Mouse (Mus musculus) urinary bladder, postnatal 0 days (tissue): Measurements from ENCODE around the gene Dot1l. TPM values are rescaled to one million over a fixed set of nuclear protein-coding genes. Genes with fewer than 3 reads are reported as not detected.

ENCODE experiments used
- microRNA counts: library from miRNA; unstranded; fragments of <30 nt; microRNA quantifications from one replicate; lab custom pipeline; 2016
- microRNA-seq: library from miRNA; unstranded; fragments of <30 nt; microRNA quantifications from one replicate; pipeline ENCODE4, GENCODE M21; 2016
- polyA plus RNA-seq: library from polyadenylated mRNA; unstranded; fragments of >200 nt; fragmentation: Nextera tagmentation; extraction: Ambion mirVana; gene quantifications from 2 replicates; pipeline ENCODE4 v1.2.1, GENCODE M21; 2015

Gene Dot1l
- polyA plus RNA-seq, result 6.0 and 6.6 TPM in 2 replicates

DNA sequence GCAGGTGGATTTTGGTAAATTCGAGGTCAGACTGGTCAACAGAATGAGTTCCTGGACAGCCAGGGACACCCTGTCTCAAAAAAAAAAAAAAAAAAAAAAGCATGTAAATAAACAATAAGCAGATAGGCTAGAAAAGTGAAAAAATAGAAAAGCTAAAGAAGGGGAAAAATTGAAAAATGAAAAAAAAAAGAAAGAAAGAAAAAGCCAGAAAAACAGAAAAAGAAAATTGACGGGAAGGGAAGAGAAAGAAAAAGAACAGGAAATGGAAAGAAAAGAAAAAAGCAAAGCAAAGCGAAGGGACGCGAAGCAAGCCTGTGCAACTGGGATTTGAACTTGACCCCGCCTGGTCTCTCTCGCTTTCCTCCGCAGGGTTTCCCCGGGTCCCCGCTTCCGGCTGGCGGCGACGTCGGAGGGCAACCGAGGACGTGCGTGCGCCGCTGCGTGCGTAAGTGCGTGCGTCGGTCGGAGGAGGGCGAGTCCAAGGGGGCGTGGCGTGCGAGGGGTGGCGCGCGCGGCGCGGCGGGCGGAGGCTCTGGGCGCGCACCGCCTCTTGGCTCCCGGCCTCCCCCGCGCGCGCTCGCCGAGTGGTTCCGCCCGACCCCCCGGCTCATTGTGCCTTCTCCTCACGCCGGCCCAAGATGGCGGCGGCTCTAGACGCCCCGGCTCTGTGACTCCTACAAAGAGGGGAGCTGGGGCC, at the start of gene Dot1l:
TSS of gene Dot1l (plus strand) at position 613 of the 697 bp plus-strand sequence.

DNA sequence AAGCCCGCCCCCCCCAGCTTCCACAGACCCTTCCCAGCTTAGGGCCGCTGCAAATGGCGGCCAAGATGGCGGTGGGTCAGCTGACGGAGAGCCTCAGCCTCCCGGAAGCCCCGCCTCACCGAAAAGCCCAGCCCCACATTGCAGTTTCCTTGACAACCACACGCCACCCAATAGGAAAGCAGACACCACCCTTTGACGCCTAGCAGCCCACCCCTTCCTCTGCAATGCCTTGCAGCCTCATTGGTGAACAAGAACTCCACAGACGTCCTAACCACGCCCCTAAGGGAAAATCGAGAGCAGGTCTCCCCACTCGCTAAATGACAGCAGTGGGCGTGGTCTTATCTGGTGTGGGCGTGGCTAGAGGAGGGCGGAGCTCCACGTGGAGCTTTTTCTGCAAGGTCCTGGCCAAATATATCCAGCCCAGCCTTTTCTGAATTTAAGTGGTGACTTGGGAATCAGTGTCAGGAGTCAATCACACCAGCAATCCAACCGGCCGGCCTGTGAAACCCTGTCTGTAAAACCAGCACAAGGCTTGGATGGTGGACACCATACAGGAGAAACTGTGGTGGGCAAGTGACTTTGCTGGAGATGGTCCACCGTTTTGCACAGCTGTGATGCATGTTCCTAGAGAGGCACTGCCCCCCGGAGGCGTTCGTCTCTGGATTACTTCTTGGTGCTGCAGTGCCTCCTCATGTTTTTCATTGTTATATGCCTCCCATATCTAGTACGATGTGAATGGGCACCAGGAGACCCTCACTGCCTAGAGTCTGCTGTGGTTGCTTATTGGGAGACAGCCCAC, 12.6 kb upstream of the Dot1l start, which contains the start of gene Ap3d1:
TSS of gene Ap3d1 (minus strand) at position 85 of the 799 bp plus-strand sequence.

DNA sequence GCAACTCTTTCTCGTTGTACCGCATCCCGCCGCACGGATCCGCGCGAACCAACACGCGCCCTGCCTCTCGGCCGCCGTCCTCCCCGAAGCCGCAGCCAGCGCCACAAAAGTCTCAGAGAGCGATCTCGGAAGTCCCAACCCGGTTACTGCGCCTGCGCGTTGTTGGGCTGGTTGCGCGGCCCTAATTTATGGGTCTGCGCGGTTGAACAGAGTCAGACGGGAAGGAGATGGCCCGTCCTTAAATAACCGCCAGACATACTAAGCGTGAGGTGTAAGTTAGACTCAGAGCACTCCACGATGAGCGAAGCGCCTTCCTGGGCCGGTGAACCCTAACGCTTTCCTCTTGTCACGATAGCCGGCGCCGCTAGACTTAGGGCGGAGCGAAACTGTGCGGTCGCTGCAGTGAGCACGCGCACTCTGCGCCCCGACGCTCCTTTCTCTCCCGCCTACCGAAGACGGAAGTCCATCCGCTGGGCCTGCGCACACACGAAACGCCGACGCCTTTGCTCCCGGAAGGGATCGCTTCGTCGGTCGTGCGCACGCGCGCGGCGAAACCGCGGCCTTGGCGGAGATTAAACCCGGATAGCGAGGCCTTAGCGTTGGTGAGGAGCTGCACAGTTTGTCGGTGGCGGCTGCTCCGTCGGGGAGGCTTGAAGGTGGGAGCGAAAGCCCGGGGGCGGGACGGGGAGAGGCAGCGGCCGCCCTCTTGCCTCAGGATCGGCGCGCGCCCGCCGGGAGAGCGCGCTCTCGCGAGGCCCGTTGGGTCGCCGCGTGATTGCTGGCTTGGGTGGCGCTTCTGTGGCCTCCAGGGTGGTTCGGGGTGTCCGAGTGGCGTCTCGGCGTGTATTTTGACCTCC, 43.4 kb downstream of the Dot1l start, which contains the start of the genes Sf3a2 and Plekhj1:
TSS of gene Sf3a2 (plus strand) at position 49 of the 857 bp plus-strand sequence.
TSS of gene Plekhj1 (minus strand) at position 477 of the 857 bp plus-strand sequence.

DNA sequence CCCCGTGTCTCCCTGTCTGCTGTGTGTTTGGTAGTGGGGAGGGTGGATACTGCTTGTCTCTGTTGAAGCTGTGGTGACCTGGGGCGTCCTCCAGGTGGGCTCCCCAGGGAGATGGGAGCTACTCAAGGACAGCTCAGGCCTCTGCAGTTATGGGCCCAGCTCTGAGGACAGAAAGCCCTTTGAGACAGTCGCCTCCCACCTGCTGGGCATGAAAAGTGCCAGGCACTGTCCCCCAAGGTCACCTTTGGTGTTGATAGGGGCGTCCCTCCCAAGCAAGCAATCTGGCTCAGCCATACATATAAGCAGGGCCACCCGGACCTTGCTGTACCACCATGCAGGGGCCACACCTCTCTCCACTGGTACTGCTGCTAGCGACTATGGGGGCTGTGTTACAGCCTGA, 49.9 kb downstream of the Dot1l start, which contains the start of gene Amh:
TSS of gene Amh (plus strand) at position 328 of the 400 bp plus-strand sequence.

DNA sequence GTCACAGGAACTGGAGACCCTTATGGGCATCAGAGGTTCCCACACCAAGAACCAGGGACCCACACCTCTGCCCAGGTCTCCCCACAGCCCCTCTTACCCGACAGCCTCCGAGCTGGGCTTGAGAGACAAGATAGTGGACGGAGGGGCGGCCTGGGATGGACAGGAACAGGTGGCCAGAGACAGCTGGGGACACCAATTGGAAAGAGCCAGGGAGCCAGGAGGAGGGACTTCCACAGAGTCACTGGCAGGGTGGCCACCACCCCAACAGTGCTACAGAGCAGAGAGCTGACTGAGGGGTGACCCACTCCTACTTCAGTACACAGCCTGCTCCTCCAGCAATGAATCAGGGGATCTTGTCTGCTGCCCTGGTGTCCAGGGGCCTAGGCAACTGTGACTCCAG, 58.4 kb downstream of the Dot1l start, which contains the start of gene Jsrp1:
TSS of gene Jsrp1 (minus strand) at position 133 of the 400 bp plus-strand sequence.

DNA sequence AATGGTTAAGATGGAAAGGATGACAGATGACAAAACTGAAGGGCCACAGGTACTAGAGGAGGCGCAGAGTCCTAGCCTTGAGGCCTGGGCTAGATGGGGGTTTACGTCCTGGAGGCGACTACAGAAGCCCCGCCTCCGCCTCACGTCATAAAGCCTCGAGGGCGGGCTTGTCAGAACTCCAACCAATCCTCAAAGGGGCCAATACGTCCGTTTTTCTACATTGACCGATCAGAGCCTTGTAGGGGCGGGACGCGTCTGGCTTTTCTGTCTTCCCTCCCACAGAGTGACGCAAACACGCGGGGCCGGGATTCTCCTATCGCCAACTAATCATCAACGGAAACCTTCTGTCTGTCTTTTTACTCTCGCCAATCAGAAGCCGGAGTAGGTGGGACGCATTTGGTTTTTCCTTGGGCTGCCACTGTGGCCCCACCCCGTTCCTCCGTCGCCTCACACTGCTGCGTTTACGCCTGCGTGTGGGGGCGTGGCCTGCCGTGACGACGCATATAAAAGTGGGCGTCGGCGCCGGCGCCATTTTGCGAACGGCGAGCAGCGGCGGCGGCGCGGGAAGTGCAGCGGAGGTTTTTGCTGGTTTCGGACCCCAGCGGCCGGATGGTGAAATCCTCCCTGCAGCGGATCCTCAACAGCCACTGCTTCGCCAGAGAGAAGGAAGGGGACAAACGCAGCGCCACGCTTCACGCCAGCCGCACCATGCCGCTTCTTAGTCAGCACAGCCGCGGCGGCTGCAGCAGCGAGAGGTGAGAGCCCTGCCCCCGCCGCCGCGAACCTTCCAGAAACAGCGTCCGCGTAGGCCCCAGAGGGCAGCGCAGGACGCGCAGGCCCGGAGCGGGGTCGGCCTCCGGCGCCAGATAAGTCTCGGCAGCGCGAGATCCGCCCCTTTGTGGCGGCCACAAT, 71.4 kb downstream of the Dot1l start, which contains the start of gene Oaz1:
TSS of gene Oaz1 (plus strand) at position 506 of the 912 bp plus-strand sequence.

DNA sequence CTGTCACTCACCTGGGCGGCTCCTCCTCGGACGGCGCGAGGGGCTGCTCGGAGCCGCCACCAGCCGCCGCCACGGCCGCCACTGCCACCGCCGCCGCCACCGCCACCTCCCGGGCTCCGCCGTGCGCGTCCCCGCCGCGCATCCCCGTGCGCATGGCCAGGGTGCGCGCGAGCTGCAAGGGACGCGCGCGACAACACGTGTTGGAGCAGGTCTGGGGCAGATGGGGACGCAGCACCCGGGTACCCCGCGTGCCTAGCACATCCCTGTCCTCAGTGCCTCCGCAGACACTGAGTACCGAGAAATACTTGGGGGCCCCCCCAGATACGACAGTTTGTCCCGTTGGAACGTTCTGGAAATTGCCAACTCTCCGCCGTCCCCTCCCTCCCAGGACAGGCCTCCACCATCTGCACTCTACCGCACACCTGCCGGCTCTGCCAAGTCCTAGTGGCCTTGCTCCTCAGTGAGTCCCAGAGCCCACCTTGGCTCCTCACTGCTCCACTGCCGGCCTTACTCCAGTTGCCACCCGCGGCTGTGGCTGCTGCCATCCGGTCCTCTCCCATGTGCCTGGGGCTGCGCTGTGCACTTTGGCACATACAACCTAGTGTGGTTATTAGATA, 89.0 kb downstream of the Dot1l start, which contains the start of gene Lingo3:
TSS of gene Lingo3 (minus strand) at position 109 of the 617 bp plus-strand sequence.

MicroRNA genes within 50 kb of the gene (microRNA counts, 519-probe panel; counts per million panel counts)
- microRNA mmu-miR-1982 (lab: Ali Mortazavi, UCI), result not detected

Small RNAs within 50 kb of the gene (microRNA-seq; reads per million reads assigned to microRNA genes)
- 3.1 reads per million, percentile 2 among the genes with 10 or more reads in this experiment for gene Mir1982

Other genes with a start within 250 kb of the Dot1l start
- gene Atp8b3, start 216.1 kb upstream of the Dot1l start, polyA plus RNA-seq, result 0.05 and 0.07 TPM in 2 replicates
- 8.7 and 9.3 TPM in 2 replicates for gene Rexo1, start 193.6 kb upstream of the Dot1l start, polyA plus RNA-seq
- gene Klf16, start 177.9 kb upstream of the Dot1l start, polyA plus RNA-seq, result 8.8 and 9.9 TPM in 2 replicates
- gene Abhd17a, start 164.9 kb upstream of the Dot1l start, polyA plus RNA-seq, result 73.0 and 80.4 TPM in 2 replicates
- gene Scamp4, start 152.3 kb upstream of the Dot1l start, polyA plus RNA-seq, result 62.1 and 62.3 TPM in 2 replicates
- 3.7 and 5.5 TPM in 2 replicates for gene Adat3, start 152.3 kb upstream of the Dot1l start, polyA plus RNA-seq
- gene Gm49322, start 149.2 kb upstream of the Dot1l start, polyA plus RNA-seq, result 0.82 and 1.4 TPM in 2 replicates
- gene Csnk1g2, start 132.4 kb upstream of the Dot1l start, polyA plus RNA-seq, result 95.0 and 98.7 TPM in 2 replicates
- gene Btbd2, start 98.1 kb upstream of the Dot1l start, polyA plus RNA-seq, result 29.3 and 31.7 TPM in 2 replicates
- 40.8 and 44.3 TPM in 2 replicates for gene Mknk2, start 77.1 kb upstream of the Dot1l start, polyA plus RNA-seq
- gene Mob3a, start 53.2 kb upstream of the Dot1l start, polyA plus RNA-seq, result 64.5 and 80.1 TPM in 2 replicates
- gene Izumo4, start 53.0 kb upstream of the Dot1l start, polyA plus RNA-seq, result 16.9 and 19.6 TPM in 2 replicates
- 44.7 and 50.1 TPM in 2 replicates for gene Ap3d1, start 12.9 kb upstream of the Dot1l start, polyA plus RNA-seq
- gene Sf3a2, start 43.0 kb downstream of the Dot1l start, polyA plus RNA-seq, result 34.2 and 40.0 TPM in 2 replicates
- gene Plekhj1, start 43.4 kb downstream of the Dot1l start, polyA plus RNA-seq, result 63.9 and 66.1 TPM in 2 replicates
- gene Amh, start 50.0 kb downstream of the Dot1l start, polyA plus RNA-seq, result not detected in 2 replicates
- gene Jsrp1, start 58.3 kb downstream of the Dot1l start, polyA plus RNA-seq, result 2.2 and 2.9 TPM in 2 replicates
- 1,130 and 1,319 TPM in 2 replicates for gene Oaz1, start 71.5 kb downstream of the Dot1l start, polyA plus RNA-seq
- not detected in 2 replicates for gene Lingo3, start 88.8 kb downstream of the Dot1l start, polyA plus RNA-seq
- gene Lsm7, start 100.0 kb downstream of the Dot1l start, polyA plus RNA-seq, result 135 and 148 TPM in 2 replicates
- 17.8 and 19.5 TPM in 2 replicates for gene Sppl2b, start 100.1 kb downstream of the Dot1l start, polyA plus RNA-seq
- not detected in 2 replicates for gene Tmprss9, start 116.6 kb downstream of the Dot1l start, polyA plus RNA-seq
- 186 and 200 TPM in 2 replicates for gene Timm13, start 145.8 kb downstream of the Dot1l start, polyA plus RNA-seq
- 9.6 and 12.6 TPM in 2 replicates for gene Lmnb2, start 163.0 kb downstream of the Dot1l start, polyA plus RNA-seq
- gene Gadd45b, start 174.9 kb downstream of the Dot1l start, polyA plus RNA-seq, result 28.6 and 36.3 TPM in 2 replicates